Mouse (Mus musculus) heart, postnatal 0 days (tissue): Measurements from ENCODE around the gene Lcn6. TPM values are rescaled to one million over a fixed set of nuclear protein-coding genes. Genes with fewer than 3 reads are reported as not detected.
A peak's percentile ranks its signal among the peaks of the same experiment; 100 is the strongest.
"Not testable (repeated sequence)": the region's sequence is repeated elsewhere in the genome, so short reads cannot be mapped to it uniquely, and the experiment has no call there.

Experiments
- ATAC-seq: fragments of 200-750 bp; cut with Nextera tagmentation; 2 replicates; pipeline ENCODE4 v1.8.0; 2017; ENCODE audit warnings: low read depth, moderate number of reproducible peaks, moderate library complexity; ENCODE audit not compliant: insufficient read depth
- DNase-seq: peaks from one replicate; pipeline ENCODE4 v3.0.0-alpha.2; 2016; ENCODE audit warnings: low spot score
- H3K27ac ChIP-seq: fragments of 300-500 bp; sonication (generic); 2 replicates; pipeline ENCODE4 v1.5.1; 2014; ENCODE audit warnings: low read depth, mild to moderate bottlenecking
- H3K27me3 ChIP-seq: fragments of 300-500 bp; sonication (generic); 2 replicates; pipeline ENCODE4 v1.6.1; 2014; ENCODE audit warnings: low read length, mixed read lengths; ENCODE audit not compliant: control insufficient read depth, insufficient read depth
- H3K36me3 ChIP-seq: fragments of 300-500 bp; sonication (generic); replicated peaks from 2 replicates; pipeline ENCODE4 v1.6.1; 2014; ENCODE audit warnings: low read length, mixed read lengths; ENCODE audit not compliant: control insufficient read depth, insufficient read depth
- H3K4me1 ChIP-seq: fragments of 300-500 bp; sonication (generic); 2 replicates; pipeline ENCODE4 v1.6.1; 2014; ENCODE audit warnings: antibody characterized with exemption; ENCODE audit not compliant: control insufficient read depth, insufficient read depth
- H3K4me2 ChIP-seq: fragments of 300-500 bp; sonication (generic); 2 replicates; pipeline ENCODE4 v1.6.1; 2014; ENCODE audit warnings: low read depth, mild to moderate bottlenecking, low read length, moderate library complexity
- H3K4me3 ChIP-seq: fragments of 300-500 bp; sonication (generic); 2 replicates; pipeline ENCODE4 v1.5.1; 2014; ENCODE audit warnings: low read depth, low read length
- H3K9ac ChIP-seq: fragments of 300-500 bp; sonication (generic); replicated peaks from 2 replicates; pipeline ENCODE4 v1.6.1; 2014; ENCODE audit warnings: low read depth, low read length, mixed read lengths
- H3K9me3 ChIP-seq: fragments of 300-500 bp; sonication (generic); replicated peaks from 2 replicates; pipeline ENCODE4 v1.6.1; 2016; ENCODE audit warnings: low read length; ENCODE audit not compliant: control insufficient read depth
- CTCF ChIP-seq: IDR thresholded peaks from 2 replicates; pipeline ENCODE4 v1.5.1; 2016; ENCODE audit warnings: antibody characterized with exemption, control low read depth, low read depth
- EP300 ChIP-seq: IDR thresholded peaks from 2 replicates; pipeline ENCODE4 v1.6.1; 2016; ENCODE audit warnings: antibody characterized with exemption, low read depth
- WGBS: fragments of 180-500 bp; shearing (Covaris S2); extraction: QIAGEN DNeasy Blood & Tissue Kit; methylation state at CpG from one replicate; pipeline ENCODE4 v1.1.7; 2014; 5-methylcytosine and 5-hydroxymethylcytosine counted together
- polyA plus RNA-seq: library from polyadenylated mRNA; unstranded; fragments of >200 nt; fragmentation: Nextera tagmentation; extraction: Ambion mirVana; gene quantifications from 2 replicates; pipeline ENCODE4 v1.2.1, GENCODE M21; 2015
- total RNA-seq: library from RNA; depleted of rRNA; stranded (reverse); fragments of >200 nt; gene quantifications from 2 replicates; pipeline ENCODE4 v1.2.3, GENCODE M21; 2014; ENCODE audit warnings: low replicate concordance

The Lcn6 gene
- total and polyA plus RNA-seq, 2 experiments from 2014 or later = not detected

- Histone ChIP-seq H3K27me3 (no peaks in the 10 kb centered on the region), H3K4me3 (no peak overlapping the region), H3K27ac (no peak overlapping the region), H3K36me3 (no peaks in the 10 kb centered on the region), H3K4me1 (no peaks in the 10 kb centered on the region), H3K4me2 (no peak overlapping the region), H3K9ac (no peak overlapping the region), H3K9me3 (no peaks in the 10 kb centered on the region)
- ATAC-seq (no peak), DNase-seq (no peak)
- TF ChIP-seq EP300 (no peak), CTCF (no peak)
- WGBS = 44% methylated on average over 4 of the region's 4 CpGs
These were observed 10.4 kb downstream of the Lcn6 start for GRCm38 (mm10) chr2:25686941-25687340.

GRCm38 (mm10) chr2:25694605-25695004, 18.0 kb downstream of the Lcn6 start:
- no peak overlapping the region for H3K4me2 ChIP-seq
- TF ChIP-seq EP300 (no peak), CTCF (peak; percentile 78)
- H3K9ac ChIP-seq = no peak overlapping the region
- DNase-seq = peak; percentile 43
- no peak for ATAC-seq
- H3K4me3 ChIP-seq = no peak overlapping the region
- no peaks in the 10 kb centered on the region for H3K9me3 ChIP-seq
- H3K4me1 ChIP-seq = no peaks in the 10 kb centered on the region
- no peaks in the 10 kb centered on the region for H3K27me3 ChIP-seq
- no peak overlapping the region for H3K27ac ChIP-seq
- no peaks in the 10 kb centered on the region for H3K36me3 ChIP-seq

GRCm38 (mm10) chr2:25696951-25697350, 20.4 kb downstream of the Lcn6 start:
- DNase-seq = no peak

GRCm38 (mm10) chr2:25698696-25699095, 22.1 kb downstream of the Lcn6 start:
- H3K4me1 ChIP-seq = no peaks in the 10 kb centered on the region
- no peaks in the 10 kb centered on the region for H3K9me3 ChIP-seq
- H3K27me3 ChIP-seq = no peaks in the 10 kb centered on the region
- H3K4me3 ChIP-seq = no peak overlapping the region
- TF ChIP-seq EP300 = no peak
- no peak for TF ChIP-seq CTCF
- H3K9ac ChIP-seq = no peak overlapping the region
- WGBS = 70% methylated on average over 2 of the region's 2 CpGs
- no peak overlapping the region for H3K4me2 ChIP-seq
- H3K36me3 ChIP-seq = no peaks in the 10 kb centered on the region
- ATAC-seq (no peak), DNase-seq (no peak)
- no peak overlapping the region for H3K27ac ChIP-seq

More at GRCm38 (mm10) chr2:25696951-25697350, 20.4 kb downstream of the Lcn6 start:
- TF ChIP-seq CTCF (no peak), EP300 (no peak)
- H3K9ac ChIP-seq = no peak overlapping the region
- no peaks in the 10 kb centered on the region for H3K36me3 ChIP-seq
- no peak overlapping the region for H3K4me3 ChIP-seq
- no peaks in the 10 kb centered on the region for H3K4me1 ChIP-seq
- no peak overlapping the region for H3K4me2 ChIP-seq
- no peaks in the 10 kb centered on the region for H3K9me3 ChIP-seq
- 54% methylated on average over 4 of the region's 4 CpGs for whole genome bisulfite sequencing
- H3K27me3 ChIP-seq = no peaks in the 10 kb centered on the region
- no peak for ATAC-seq
- no peak overlapping the region for H3K27ac ChIP-seq

- H3K27me3 ChIP-seq, ATAC-seq, DNase-seq, H3K9ac ChIP-seq, H3K27ac ChIP-seq, H3K4me3 ChIP-seq, H3K4me2 ChIP-seq, H3K4me1 ChIP-seq, H3K36me3 ChIP-seq, H3K9me3 ChIP-seq: not testable (repeated sequence)
- 86% methylated on average over 3 of the region's 3 CpGs for WGBS
These were observed 23.2 kb downstream of the Lcn6 start, which contains the start of gene Obp2a for GRCm38 (mm10) chr2:25699743-25700142. TSS of gene Obp2a (plus strand) at chr2:25700043.

- Histone ChIP-seq H3K4me1 (no peaks in the 10 kb centered on the region), H3K27ac (no peak overlapping the region), H3K4me3 (no peak overlapping the region), H3K36me3 (no peaks in the 10 kb centered on the region), H3K4me2 (no peak overlapping the region), H3K9ac (no peak overlapping the region), H3K27me3 (no peaks in the 10 kb centered on the region), H3K9me3 (no peaks in the 10 kb centered on the region)
- DNase-seq = no peak
- 72% methylated on average over 5 of the region's 5 CpGs for WGBS
- no peak for TF ChIP-seq CTCF
- TF ChIP-seq EP300 = no peak
- ATAC-seq = no peak
These were observed 24.4 kb downstream of the Lcn6 start for GRCm38 (mm10) chr2:25701001-25701400.
